Mouse (Mus musculus) layer of hippocampus, adult 2 months (tissue): ENCODE data around the gene Gins2. TPM values are rescaled to one million over a fixed set of nuclear protein-coding genes. Genes with fewer than 3 reads are reported as not detected.

Experiments used
- DNase-seq, 2 experiments: peaks; one replicate each; pipeline ENCODE4 v3.0.0; 2022; ENCODE audit warnings: low spot score in 2 of 2
- H3K27ac ChIP-seq: fragments of 200-600 bp; 2 replicates; pipeline ENCODE4 v1.8.1; 2022
- H3K4me3 ChIP-seq: fragments of 200-600 bp; 2 replicates; pipeline ENCODE4 v1.8.1; 2022; ENCODE audit warnings: mild to moderate bottlenecking
- CTCF ChIP-seq: fragments of 200-600 bp; conservative IDR thresholded peaks from 2 replicates; pipeline ENCODE4 v1.8.1; 2022; ENCODE audit warnings: antibody characterized with exemption, mild to moderate bottlenecking, moderate library complexity
- long read RNA-seq, 2 experiments: library from polyadenylated mRNA; stranded (forward); transcript quantifications; one replicate each; pipeline ENCODE4 v2.0.0; 2021; ENCODE audit warnings: borderline mapping rate in 2 of 2
- total RNA-seq, 2 experiments: library from RNA; stranded (reverse); gene quantifications; 2 replicates each; pipeline ENCODE4 v1.2.3; 2021

The Gins2 gene
- 1 to 10 TPM; 5.2 to 6.2 TPM for total RNA-seq
- long read RNA-seq, experiment 1, partial matches to known transcripts: 0 of 7 reads
- long read RNA-seq, experiment 1, other reads (novel, unspliced or antisense): 4 of 7 reads
- long read RNA-seq, experiment 2, transcript Gins2-201 (5 exons, 3,900 nt): major isoform, 7 of 9 reads
- long read RNA-seq, experiment 2, partial matches to known transcripts: 0 of 9 reads
- long read RNA-seq, experiment 2, other reads (novel, unspliced or antisense): 2 of 9 reads

- peak; percentile 29 for TF ChIP-seq CTCF
- Histone ChIP-seq H3K4me3 (peak within 1 kb of the TSS; percentile 47), H3K27ac (peak within 1 kb of the TSS; percentile 81)
- peak; percentile 98 to 100 for DNase-seq
Measured at GRCm38 (mm10) chr8:120588908-120589771, at the start of gene Gins2. Gene Gins2 (minus strand): TSS chr8:120589304.

- no peak for TF ChIP-seq CTCF
- peak overlapping the region; percentile 66 for H3K4me3 ChIP-seq
- peak; percentile 46 for DNase-seq
- H3K27ac ChIP-seq: peak overlapping the region; percentile 82
Measured at GRCm38 (mm10) chr8:120634329-120634839, 45.3 kb upstream of the Gins2 start.

DNA sequence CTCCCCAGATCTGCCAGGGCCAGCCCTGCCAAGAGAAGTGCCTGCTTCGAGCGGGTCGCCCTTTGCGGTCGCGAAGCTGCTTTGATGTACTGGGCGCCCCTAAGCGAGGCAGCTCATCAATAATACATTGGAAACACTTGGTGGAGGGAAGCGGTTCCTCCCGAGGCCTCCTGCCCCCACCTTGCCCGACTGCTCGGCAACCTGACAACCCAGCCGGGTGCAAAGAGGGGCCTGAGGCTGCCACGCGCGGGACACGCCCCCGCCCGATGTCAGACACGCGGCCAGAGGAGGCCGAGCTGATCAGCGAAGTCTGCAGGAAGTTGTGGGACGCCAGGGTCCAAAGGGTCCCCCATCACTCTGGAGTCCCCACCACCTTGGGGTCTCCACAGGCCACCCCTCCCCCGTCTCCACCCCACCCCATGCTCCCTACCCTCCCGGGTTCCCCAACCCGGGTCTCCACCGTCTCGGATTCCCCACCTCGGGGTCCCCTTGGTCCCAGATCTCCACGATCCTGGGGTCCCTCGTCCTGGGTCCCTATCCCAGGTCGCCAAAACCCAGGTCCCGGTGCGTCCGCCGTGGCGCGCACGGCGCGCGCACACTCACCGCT, 44.7 kb upstream of the Gins2 start:
- H3K4me3 ChIP-seq: peak overlapping the region; percentile 66
- peak overlapping the region; percentile 82 for H3K27ac ChIP-seq
- no peak for DNase-seq
- TF ChIP-seq CTCF: no peak

DNA sequence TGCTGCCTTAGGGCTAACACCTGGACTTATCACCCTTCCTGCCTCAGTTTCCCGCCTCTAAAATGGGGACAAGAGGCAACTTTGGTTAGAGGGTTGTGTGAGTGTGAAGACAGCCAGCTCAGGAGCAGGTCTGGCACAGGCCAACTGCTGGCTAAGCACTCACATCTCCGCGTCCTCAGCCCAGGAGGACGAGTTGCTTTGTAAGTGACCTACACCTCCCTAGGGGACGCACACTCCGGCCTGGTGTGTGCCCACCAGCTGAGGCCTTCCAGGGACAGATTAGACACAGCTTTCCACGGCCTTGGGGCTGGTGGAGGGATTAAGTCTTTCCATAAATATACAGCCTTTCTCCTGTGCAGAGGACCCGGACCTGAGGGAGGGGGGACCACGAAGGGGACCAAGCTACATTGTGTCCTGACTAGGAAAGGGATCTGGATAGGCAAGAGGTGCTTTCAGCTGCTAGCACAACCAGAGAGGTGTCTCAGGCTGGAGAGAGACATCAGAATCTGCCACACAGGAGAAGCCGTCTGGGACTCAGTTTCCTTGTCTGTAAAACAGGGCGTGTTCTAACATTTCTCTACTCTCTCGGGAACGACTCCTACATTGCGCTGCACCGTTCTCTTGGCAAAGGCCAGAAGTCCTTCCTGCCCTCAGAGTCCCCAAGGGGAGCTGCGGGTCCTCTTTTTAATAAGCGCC, 44.0 kb upstream of the Gins2 start:
- H3K4me3 ChIP-seq: peak overlapping the region; percentile 66

DNA sequence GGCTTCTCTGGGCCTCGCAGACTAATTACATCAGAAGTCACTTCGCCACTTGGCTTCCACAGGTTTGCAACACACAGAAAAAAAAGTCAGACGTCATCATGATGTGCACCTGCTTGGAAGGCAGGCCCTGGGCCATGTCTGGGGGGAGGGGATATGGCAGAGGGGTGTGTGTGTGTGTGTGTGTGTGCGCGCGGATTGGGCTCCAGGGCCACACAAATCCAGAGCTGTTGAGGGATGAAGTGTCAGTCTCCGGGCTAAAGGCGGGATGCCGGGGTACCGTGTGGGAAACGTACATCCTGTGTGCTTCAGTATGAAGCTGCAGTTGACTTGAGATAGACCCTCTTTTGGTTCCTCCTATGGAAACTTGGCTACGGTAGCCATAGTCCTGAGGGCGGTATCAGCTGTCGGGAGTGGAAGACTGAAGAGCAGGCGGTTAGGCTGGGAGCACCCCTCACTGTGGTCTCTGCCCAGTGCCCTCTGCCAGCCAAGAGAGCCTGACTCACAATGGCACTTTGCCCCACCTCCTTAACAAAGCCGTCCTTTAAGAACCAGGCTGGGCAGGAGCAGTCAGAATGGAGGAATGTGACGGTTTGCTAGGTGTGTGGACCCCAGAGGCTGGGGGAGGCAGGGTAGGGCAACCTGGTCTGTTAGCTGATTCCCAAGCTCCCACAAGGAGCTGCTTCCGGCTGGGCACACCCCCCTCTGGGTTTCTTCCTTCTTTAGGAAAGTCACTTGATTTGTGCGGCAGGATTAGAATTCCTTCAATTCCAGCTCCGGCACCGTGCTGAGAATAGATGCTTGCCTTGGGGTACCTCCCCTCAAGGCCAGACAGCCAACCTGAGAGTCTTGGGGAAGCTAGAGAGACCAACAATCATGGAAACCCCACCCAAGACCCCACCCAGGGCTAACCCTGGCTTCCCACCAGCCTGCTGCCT, 42.6 kb upstream of the Gins2 start:
- Histone ChIP-seq H3K4me3 (no peak overlapping the region), H3K27ac (peak overlapping the region; percentile 78)
- DNase-seq: peak in 1 of 2 experiments; percentile 38
- TF ChIP-seq CTCF: no peak

More for the DNA sequence above, 44.0 kb upstream of the Gins2 start:
- no peak for TF ChIP-seq CTCF
- no peak for DNase-seq
- peak overlapping the region; percentile 82 for H3K27ac ChIP-seq

DNA sequence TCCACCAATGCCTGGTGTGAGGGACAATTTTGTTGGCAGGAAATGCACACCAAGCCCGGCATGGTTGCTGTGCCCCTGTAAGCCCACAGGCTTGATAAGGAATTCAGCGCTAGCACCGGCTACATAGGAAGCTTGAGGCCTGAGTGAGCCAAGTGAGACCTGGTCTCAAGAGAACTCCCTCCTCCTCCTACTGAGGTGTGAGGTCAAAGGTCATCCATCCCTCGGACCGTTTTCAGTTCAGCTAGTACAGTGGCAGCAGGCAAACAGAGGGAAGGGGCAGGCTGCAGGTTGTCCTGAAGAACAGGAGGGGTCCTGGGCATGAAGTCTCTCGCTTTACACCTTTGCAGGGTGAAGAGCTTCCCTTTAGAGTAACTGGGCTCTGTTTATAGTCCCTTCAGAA, 41.7 kb upstream of the Gins2 start:
- Histone ChIP-seq H3K4me3 (no peak overlapping the region), H3K27ac (peak overlapping the region; percentile 78)
- no peak for DNase-seq
- no peak for TF ChIP-seq CTCF

GRCm38 (mm10) chr8:120630031-120630430, 40.9 kb upstream of the Gins2 start:
- TF ChIP-seq CTCF: no peak
- no peak overlapping the region for H3K4me3 ChIP-seq
- DNase-seq: no peak
- peak overlapping the region; percentile 78; the same call in 1 of the 2 replicates for H3K27ac ChIP-seq

GRCm38 (mm10) chr8:120627298-120627697, 38.2 kb upstream of the Gins2 start:
- DNase-seq: peak; percentile 35 to 59
- TF ChIP-seq CTCF: no peak
- no peak overlapping the region for H3K4me3 ChIP-seq
- peak overlapping the region; percentile 65 for H3K27ac ChIP-seq

DNA sequence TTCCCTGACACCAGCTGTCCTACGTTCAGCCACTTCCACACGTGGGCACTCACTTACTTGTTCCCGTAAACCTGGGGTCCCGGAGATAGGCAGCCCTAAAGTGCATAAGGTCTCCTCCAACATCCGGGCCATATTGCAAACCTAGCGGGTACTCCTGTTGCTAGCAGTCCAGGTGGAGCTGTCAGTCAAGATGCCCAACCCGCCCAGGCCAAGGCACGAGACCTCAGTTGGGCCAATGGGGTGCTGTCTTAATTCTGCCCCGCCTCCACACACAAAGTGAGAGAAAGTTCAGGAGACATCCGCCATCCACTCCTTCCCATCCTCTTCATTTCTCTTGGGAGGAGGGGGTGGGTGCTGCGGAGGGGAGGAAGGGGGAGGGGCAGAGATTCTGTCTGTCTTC, 37.4 kb upstream of the Gins2 start:
- DNase-seq: no peak

DNA sequence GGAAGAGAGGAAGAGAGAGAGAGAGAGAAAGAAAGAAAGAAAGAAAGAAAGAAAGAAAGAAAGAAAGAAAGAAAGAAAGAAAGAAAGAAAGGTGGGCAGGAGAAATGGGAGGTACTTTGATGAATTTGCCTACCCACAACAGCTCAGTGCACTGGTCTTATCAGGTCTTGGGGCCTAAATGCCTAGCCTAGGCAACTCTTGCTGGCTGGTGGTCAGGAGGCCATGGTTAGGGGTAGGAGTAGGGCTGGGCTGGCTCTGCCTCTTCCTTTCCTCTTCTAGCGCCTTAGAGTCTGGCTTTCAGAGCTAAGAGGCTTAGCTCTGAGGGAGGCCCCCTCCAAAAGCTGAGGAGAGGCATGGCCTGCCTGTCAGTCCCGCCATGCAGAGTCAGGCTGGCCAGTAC, 34.5 kb upstream of the Gins2 start:
- no peak for DNase-seq
- peak overlapping the region; percentile 67; the same call in 1 of the 2 replicates for H3K27ac ChIP-seq
- no peak overlapping the region for H3K4me3 ChIP-seq
- no peak for TF ChIP-seq CTCF

More for the DNA sequence above, 37.4 kb upstream of the Gins2 start:
- Histone ChIP-seq H3K4me3 (no peak overlapping the region), H3K27ac (no peak overlapping the region)
- no peak for TF ChIP-seq CTCF

DNA sequence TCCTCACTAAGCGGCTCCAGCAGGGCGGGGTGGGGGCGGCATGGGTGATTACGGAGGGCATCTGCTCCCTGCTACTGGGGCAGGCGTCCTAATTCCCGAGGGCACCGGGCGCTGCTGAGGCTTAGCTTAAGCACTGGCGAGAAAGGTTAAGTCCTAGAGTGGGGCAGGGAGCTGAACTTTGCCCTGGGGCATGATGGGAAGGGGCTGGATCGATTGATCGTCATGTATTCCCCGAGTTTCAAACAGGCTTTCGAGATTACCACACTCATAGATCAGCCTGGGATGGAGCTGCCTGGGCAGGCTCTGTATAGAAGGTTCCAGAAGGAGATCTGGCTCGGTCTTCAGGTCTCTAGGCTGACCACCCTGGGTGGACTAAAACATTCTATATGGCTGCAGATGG, 33.1 kb upstream of the Gins2 start:
- no peak for TF ChIP-seq CTCF
- Histone ChIP-seq H3K27ac (peak overlapping the region; percentile 71), H3K4me3 (no peak overlapping the region)
- no peak for DNase-seq
